8 mouse cellular contexts compared by ENCODE assay signal in the genomic region with DNA sequence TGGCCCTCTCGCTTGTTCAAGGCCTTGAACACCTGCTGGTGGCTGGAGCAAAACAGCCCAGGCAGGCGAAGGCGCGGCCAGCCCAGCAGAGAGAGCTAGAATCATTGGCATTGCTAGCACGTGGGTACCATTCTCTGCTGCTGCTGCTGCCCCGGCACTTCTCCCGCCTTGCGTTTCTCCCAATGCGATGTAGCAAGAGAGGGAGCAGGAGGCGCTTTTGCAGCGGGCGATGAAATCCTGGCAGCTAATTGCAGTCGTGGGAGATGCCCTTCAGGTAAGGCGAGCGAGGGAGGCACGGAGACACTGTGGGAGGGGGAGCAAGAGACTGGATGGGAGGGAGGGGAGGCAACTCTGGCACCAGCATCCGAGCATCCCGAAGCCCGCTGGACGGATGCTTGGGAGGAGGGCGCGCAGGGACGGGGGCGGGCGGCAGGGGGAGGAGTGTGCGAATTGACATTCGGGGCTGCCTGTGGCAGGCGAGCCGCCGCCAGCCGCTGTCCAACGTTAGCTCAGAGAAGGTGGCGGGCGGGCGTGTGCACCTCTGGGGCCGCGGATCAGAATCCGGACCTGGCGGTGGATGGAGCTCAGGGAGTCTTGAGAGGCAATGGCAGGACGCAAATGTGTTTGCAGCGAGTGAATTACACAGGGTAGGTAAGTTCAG.
DNase-seq lines count a peak whose midpoint lies in the region; ATAC-seq lines count a peak whose summit lies in the region.

No protein-coding gene starts in this region.

- peaks cover 48% of the 10 kb centered on the region for H3K27me3 ChIP-seq in embryonic facial prominence, embryonic 13.5 days
- H3K27me3 ChIP-seq in hindbrain, embryonic 13.5 days, result peaks cover 15% of the 10 kb centered on the region
- peaks cover 54% of the 10 kb centered on the region for H3K27me3 ChIP-seq in limb, embryonic 13.5 days

- peak; percentile 61 for DNase-seq in MN1 (ENCODE audit: low spot score)
- peak; percentile 38 for DNase-seq in adrenal gland, postnatal 10 days
- DNase-seq in retina, postnatal 7 days (ENCODE audit: low read depth, low spot score), result peak; percentile 23
- DNase-seq in gastrocnemius, postnatal 10 days, result no peak
- DNase-seq in spleen, postnatal 10 days (ENCODE audit: low spot score in 2 of 2), result no peak

- H3K9ac ChIP-seq in embryonic facial prominence, embryonic 13.5 days, result 0 out of 2 replicates have a peak overlapping the region, but pooled peaks have one; percentile 11
- peak overlapping the region; percentile 79 for H3K9ac ChIP-seq in hindbrain, embryonic 13.5 days
- H3K9ac ChIP-seq in limb, embryonic 13.5 days, result peak overlapping the region; percentile 0; the same call in 1 of the 2 replicates

- H3K27ac ChIP-seq in embryonic facial prominence, embryonic 13.5 days, result no peak overlapping the region
- H3K27ac ChIP-seq in hindbrain, embryonic 13.5 days, result peak overlapping the region; percentile 88
- no peak overlapping the region for H3K27ac ChIP-seq in limb, embryonic 13.5 days

- peak overlapping the region; percentile 37 for H3K4me3 ChIP-seq in embryonic facial prominence, embryonic 13.5 days
- H3K4me3 ChIP-seq in hindbrain, embryonic 13.5 days, result peak overlapping the region; percentile 53
- H3K4me3 ChIP-seq in limb, embryonic 13.5 days, result peak overlapping the region; percentile 40

- H3K9me3 ChIP-seq in embryonic facial prominence, embryonic 13.5 days, result no peaks in the 10 kb centered on the region
- H3K9me3 ChIP-seq in hindbrain, embryonic 13.5 days, result no peaks in the 10 kb centered on the region
- no peaks in the 10 kb centered on the region for H3K9me3 ChIP-seq in limb, embryonic 13.5 days

- no peak for ATAC-seq in embryonic facial prominence, embryonic 13.5 days (ENCODE audit: insufficient number of reproducible peaks, insufficient read depth, low FRiP score, low TSS enrichment, low read depth)
- ATAC-seq in hindbrain, embryonic 13.5 days (ENCODE audit: low FRiP score), result peak; percentile 89
- peak; percentile 69 for ATAC-seq in limb, embryonic 13.5 days (ENCODE audit: low FRiP score, low read depth)

- peak overlapping the region; percentile 64 for H3K4me2 ChIP-seq in embryonic facial prominence, embryonic 13.5 days
- peak overlapping the region; percentile 79 for H3K4me2 ChIP-seq in hindbrain, embryonic 13.5 days
- peak overlapping the region; percentile 67 for H3K4me2 ChIP-seq in limb, embryonic 13.5 days (replicated peaks)

- H3K36me3 ChIP-seq in embryonic facial prominence, embryonic 13.5 days, result no peaks in the 10 kb centered on the region
- H3K36me3 ChIP-seq in hindbrain, embryonic 13.5 days, result no peaks in the 10 kb centered on the region
- no peaks in the 10 kb centered on the region for H3K36me3 ChIP-seq in limb, embryonic 13.5 days

- peaks cover 12% of the 10 kb centered on the region for H3K4me1 ChIP-seq in embryonic facial prominence, embryonic 13.5 days
- H3K4me1 ChIP-seq in hindbrain, embryonic 13.5 days (replicated peaks), result peaks cover 30% of the 10 kb centered on the region
- peaks cover 11% of the 10 kb centered on the region; the same call in 1 of the 2 replicates for H3K4me1 ChIP-seq in limb, embryonic 13.5 days

- WGBS in embryonic facial prominence, embryonic 13.5 days, result under 1% methylated on average over 41 of the region's 41 CpGs
- WGBS in hindbrain, embryonic 13.5 days, result under 1% methylated on average over 40 of the region's 41 CpGs
- under 1% methylated on average over 41 of the region's 41 CpGs for WGBS in limb, embryonic 13.5 days

Comparison
In these comparisons a context has a peak if more than half of its experiments do, and no peak if none do; other contexts are left out.
1. DNase-seq: peak in MN1 (single experiment), adrenal gland, postnatal 10 days (single experiment) and retina, postnatal 7 days (single experiment); none in gastrocnemius, postnatal 10 days (single experiment) and spleen, postnatal 10 days (0 of 2).
2. H3K9ac ChIP-seq: peak in every context shown above with its lines; median percentile 79 in hindbrain, embryonic 13.5 days; 11 in embryonic facial prominence, embryonic 13.5 days; 0 in limb, embryonic 13.5 days.
3. Peak in every context shown above with its lines, with median percentiles within 50 percentile points of each other: H3K4me2 ChIP-seq and H3K4me3 ChIP-seq.